Mouse (Mus musculus) erythroblast, embryonic 14.5 days (primary cell): ENCODE measurements around the gene Speg.

Experiments
- GATA1 ChIP-seq: IDR thresholded peaks from 2 replicates; pipeline ENCODE4 v1.6.1; 2012; ENCODE audit warnings: low read length, inconsistent platforms, mixed read lengths
- TAL1 ChIP-seq: IDR thresholded peaks from 3 replicates; pipeline ENCODE4 v1.6.1; 2012; ENCODE audit warnings: low read length, inconsistent platforms, mixed read lengths

DNA sequence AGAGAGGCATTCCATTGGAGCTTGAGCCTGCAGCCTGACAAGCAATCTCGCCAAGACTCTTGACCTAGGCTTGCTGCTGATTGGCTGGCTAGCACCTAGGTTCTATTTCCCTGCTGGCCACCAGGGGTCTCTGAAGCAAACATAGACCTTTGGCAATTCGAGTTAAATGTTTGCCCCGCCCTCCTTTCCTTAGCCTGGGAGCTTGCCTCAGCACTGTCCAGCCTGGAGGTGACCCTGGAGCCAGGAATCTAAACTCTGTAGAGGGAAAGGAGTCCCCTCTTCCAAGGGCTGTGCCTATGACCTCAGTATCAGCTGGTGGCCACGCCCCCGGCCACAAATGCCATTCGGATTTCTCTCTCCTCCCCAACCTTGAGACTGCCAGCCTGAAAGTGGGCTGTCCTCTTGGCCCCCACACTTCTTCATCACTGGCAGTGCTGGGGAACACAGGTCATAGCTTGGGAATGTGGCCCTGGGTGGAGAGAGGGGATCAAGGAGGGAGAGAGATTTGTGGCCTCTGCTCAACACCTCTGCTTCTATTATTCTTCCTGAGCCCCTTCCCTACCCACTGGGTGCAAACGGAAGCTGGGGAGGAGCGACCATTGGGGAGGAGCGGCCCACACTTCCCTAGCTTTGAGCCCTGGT lies 23.8 kb downstream of the Speg start:
- TF ChIP-seq TAL1 (no peak), GATA1 (no peak)
